Mouse (Mus musculus): Measurements from ENCODE around the gene Gm8257. TPM values are rescaled to one million over a fixed set of nuclear protein-coding genes. Genes with fewer than 3 reads are reported as not detected.

Gene Gm8257
- not detected in 4 replicates for total RNA-seq (2023; ENCODE audit: inconsistent age)

DNA sequence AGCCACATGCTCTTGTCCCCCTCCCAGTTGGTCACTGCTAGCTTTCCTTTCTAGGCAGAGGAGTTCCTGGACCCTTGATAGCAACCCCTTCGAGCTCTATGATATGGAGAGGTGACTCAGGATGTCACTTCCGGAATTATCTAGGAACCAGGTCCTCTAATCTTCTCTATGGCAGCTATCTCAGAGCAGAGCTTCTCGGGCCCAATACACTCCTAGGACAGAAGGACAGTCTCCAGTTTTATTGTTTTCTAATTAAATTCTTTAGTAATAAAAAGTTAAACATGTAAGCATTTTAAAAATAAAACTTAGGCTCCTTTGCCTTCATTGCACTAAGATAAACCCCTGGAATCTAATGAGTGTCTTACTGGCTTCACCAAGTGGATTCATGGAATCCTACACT is at the start of gene Gm8257:
TSS of gene Gm8257 (minus strand) at position 101 of the 400 bp plus-strand sequence.

DNA sequence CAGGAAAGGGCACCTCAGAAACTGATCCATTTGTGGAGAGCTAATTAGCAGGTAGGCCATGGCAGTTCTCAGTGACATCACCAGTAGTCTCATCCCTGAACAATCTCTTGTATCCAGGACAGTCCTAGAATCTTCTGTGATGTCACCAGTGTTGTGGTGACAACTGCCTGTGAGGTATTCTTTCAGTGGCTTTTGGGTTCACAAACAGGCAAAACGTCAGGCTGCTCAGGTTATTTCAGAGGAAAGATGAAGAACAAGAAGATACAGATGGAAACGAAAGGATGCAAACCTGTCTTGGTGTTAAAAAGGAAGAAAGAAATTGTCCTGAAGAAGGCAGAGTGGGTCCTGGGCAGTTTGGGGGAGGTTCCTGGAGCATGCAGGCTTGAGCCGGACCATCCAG is 44.0 kb upstream of the Gm8257 start, which contains the start of gene Gm8267:
TSS of gene Gm8267 (minus strand) at position 101 of the 400 bp plus-strand sequence.

DNA sequence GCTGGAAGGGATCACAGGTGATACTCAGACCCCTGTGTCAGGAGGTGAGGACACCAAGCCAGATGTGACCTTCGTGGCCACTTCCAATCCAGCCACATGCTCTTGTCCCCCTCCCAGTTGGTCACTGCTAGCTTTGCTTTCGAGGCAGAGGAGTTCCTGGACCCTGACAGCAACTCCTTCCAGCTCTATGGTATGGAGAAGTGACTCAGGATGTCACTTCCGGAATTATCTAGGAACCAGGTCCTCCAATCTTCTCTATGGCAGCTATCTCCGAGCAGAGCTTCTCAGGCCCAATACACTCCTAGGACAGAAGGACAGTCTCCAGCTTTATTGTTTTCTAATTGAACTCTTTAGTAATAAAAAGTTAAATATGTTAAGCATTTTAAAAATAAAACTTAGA is 78.5 kb downstream of the Gm8257 start, which contains the start of gene Gm5624:
TSS of gene Gm5624 (minus strand) at position 202 of the 400 bp plus-strand sequence.

Other genes starting within 250 kb of the Gm8257 start
- gene BC061237, start 214.0 kb downstream of the Gm8257 start, total RNA-seq (2023; ENCODE audit: inconsistent age), result not detected in 4 replicates
- gene Gm17093, start 188.2 kb downstream of the Gm8257 start, total RNA-seq (2023; ENCODE audit: inconsistent age), result not detected in 4 replicates
- not detected in 4 replicates for gene Gm8247, start 123.3 kb downstream of the Gm8257 start, total RNA-seq (2023; ENCODE audit: inconsistent age)
- not detected in 4 replicates for gene Gm5624, start 78.5 kb downstream of the Gm8257 start, total RNA-seq (2023; ENCODE audit: inconsistent age)
- not detected in 4 replicates for gene Gm8267, start 43.9 kb upstream of the Gm8257 start, total RNA-seq (2023; ENCODE audit: inconsistent age)
- not detected in 4 replicates for gene Ptgdr, start 152.9 kb upstream of the Gm8257 start, total RNA-seq (2023; ENCODE audit: inconsistent age)

All from B cell, adult (primary cell).